Mouse (Mus musculus): Measurements from ENCODE around the gene Gpbar1. TPM values are rescaled to one million over a fixed set of nuclear protein-coding genes. Genes with fewer than 3 reads are reported as not detected.

Gpbar1 gene
- polyA plus RNA-seq, 2 experiments, result 0.57 to 1.1 TPM

GRCm38 (mm10) chr1:74281372-74281771, 3.0 kb downstream of the Gpbar1 start:
- H3K4me2 ChIP-seq (ENCODE audit: low read depth), result no peak overlapping the region
- no peak overlapping the region for H3K4me3 ChIP-seq (ENCODE audit: insufficient read depth in 1 of 2, low read depth in 2 of 2, low read length in 2 of 2)
- 62% methylated on average over 2 of the region's 2 CpGs for WGBS (ENCODE audit: insufficient replicate concordance)
- no peaks in the 10 kb centered on the region for H3K27me3 ChIP-seq (ENCODE audit: control insufficient read depth, insufficient read depth, low read length)
- peaks cover 6% of the 10 kb centered on the region for H3K36me3 ChIP-seq (replicated peaks; ENCODE audit: control insufficient read depth, insufficient read depth, low read depth)
- no peaks in the 10 kb centered on the region for H3K9me3 ChIP-seq (ENCODE audit: control insufficient read depth, low read length)
- peaks cover 7 to 10% of the 10 kb centered on the region in 2 experiments; a peak in 3 of 4 replicates for H3K4me1 ChIP-seq (replicated peaks; ENCODE audit: control insufficient read depth in 2 of 2, insufficient read depth in 2 of 2, low read length in 1 of 2)
- no peak for ATAC-seq (ENCODE audit: insufficient read depth)
- H3K9ac ChIP-seq (replicated peaks), result no peak overlapping the region
- H3K27ac ChIP-seq, result no peak overlapping the region
- TF ChIP-seq EP300 (IDR thresholded peaks at IDR 0.05; ENCODE audit: low read depth) (no peak), CTCF (IDR thresholded peaks at IDR 0.05; ENCODE audit: low read depth) (no peak)
- DNase-seq (ENCODE audit: low read depth in 3 of 3, low spot score in 3 of 3), result no peak

- DNase-seq (ENCODE audit: low read depth in 3 of 3, low spot score in 3 of 3) (no peak), ATAC-seq (ENCODE audit: insufficient read depth) (no peak)
- Histone ChIP-seq H3K4me1 (replicated peaks; ENCODE audit: control insufficient read depth in 2 of 2, insufficient read depth in 2 of 2, low read length in 1 of 2) (peaks cover 7 to 10% of the 10 kb centered on the region in 2 experiments; a peak in 3 of 4 replicates), H3K9ac (replicated peaks) (no peak overlapping the region), H3K36me3 (replicated peaks; ENCODE audit: control insufficient read depth, insufficient read depth, low read depth) (peaks cover 6% of the 10 kb centered on the region), H3K27me3 (ENCODE audit: control insufficient read depth, insufficient read depth, low read length) (no peaks in the 10 kb centered on the region), H3K4me3 (ENCODE audit: insufficient read depth in 1 of 2, low read depth in 2 of 2, low read length in 2 of 2) (no peak overlapping the region), H3K27ac (no peak overlapping the region), H3K4me2 (ENCODE audit: low read depth) (no peak overlapping the region), H3K9me3 (ENCODE audit: control insufficient read depth, low read length) (no peaks in the 10 kb centered on the region)
- TF ChIP-seq EP300 (IDR thresholded peaks at IDR 0.05; ENCODE audit: low read depth) (no peak), CTCF (IDR thresholded peaks at IDR 0.05; ENCODE audit: low read depth) (no peak)
- WGBS (ENCODE audit: insufficient replicate concordance), result 80% methylated on average over 8 of the region's 8 CpGs
These were observed 3.5 kb downstream of the Gpbar1 start for GRCm38 (mm10) chr1:74281886-74282285.

- no peak for TF ChIP-seq CTCF (IDR thresholded peaks at IDR 0.05; ENCODE audit: low read depth)
- TF ChIP-seq EP300 (IDR thresholded peaks at IDR 0.05; ENCODE audit: low read depth), result no peak
- H3K4me2 ChIP-seq (ENCODE audit: low read depth), result peak overlapping the region; percentile 96
- peaks cover 9 to 10% of the 10 kb centered on the region in 2 experiments for H3K4me1 ChIP-seq (replicated peaks; ENCODE audit: control insufficient read depth in 2 of 2, insufficient read depth in 2 of 2, low read length in 1 of 2)
- no peak overlapping the region for H3K9ac ChIP-seq (replicated peaks)
- ATAC-seq (ENCODE audit: insufficient read depth) (no peak), DNase-seq (ENCODE audit: low read depth in 3 of 3, low spot score in 3 of 3) (no peak)
- no peak overlapping the region for H3K4me3 ChIP-seq (ENCODE audit: insufficient read depth in 1 of 2, low read depth in 2 of 2, low read length in 2 of 2)
- no peaks in the 10 kb centered on the region for H3K9me3 ChIP-seq (ENCODE audit: control insufficient read depth, low read length)
- peaks cover 6% of the 10 kb centered on the region for H3K36me3 ChIP-seq (replicated peaks; ENCODE audit: control insufficient read depth, insufficient read depth, low read depth)
- 77% methylated on average over 10 of the region's 10 CpGs for WGBS (ENCODE audit: insufficient replicate concordance)
- no peaks in the 10 kb centered on the region for H3K27me3 ChIP-seq (ENCODE audit: control insufficient read depth, insufficient read depth, low read length)
- H3K27ac ChIP-seq, result no peak overlapping the region
These were observed 4.7 kb downstream of the Gpbar1 start for GRCm38 (mm10) chr1:74282896-74283625.

- ATAC-seq (ENCODE audit: insufficient read depth) (peak; percentile 32), DNase-seq (ENCODE audit: low read depth in 3 of 3, low spot score in 3 of 3) (peak in 2 of 3 experiments; percentile 30 to 41)
- peaks cover 17 to 18% of the 10 kb centered on the region in 2 experiments for H3K4me1 ChIP-seq (replicated peaks; ENCODE audit: control insufficient read depth in 2 of 2, insufficient read depth in 2 of 2, low read length in 1 of 2)
- TF ChIP-seq CTCF (IDR thresholded peaks at IDR 0.05; ENCODE audit: low read depth) (no peak), EP300 (IDR thresholded peaks at IDR 0.05; ENCODE audit: low read depth) (no peak)
- no peaks in the 10 kb centered on the region for H3K9me3 ChIP-seq (ENCODE audit: control insufficient read depth, low read length)
- WGBS (ENCODE audit: insufficient replicate concordance), result 6% methylated on average over 15 of the region's 15 CpGs
- H3K27ac ChIP-seq, result peak overlapping the region; percentile 45; the same call in 1 of the 2 replicates
- H3K4me2 ChIP-seq (ENCODE audit: low read depth), result peak overlapping the region; percentile 96
- no peaks in the 10 kb centered on the region for H3K27me3 ChIP-seq (ENCODE audit: control insufficient read depth, insufficient read depth, low read length)
- H3K4me3 ChIP-seq (ENCODE audit: insufficient read depth in 1 of 2, low read depth in 2 of 2, low read length in 2 of 2), result peak overlapping the region; percentile 74 to 81
- H3K9ac ChIP-seq (replicated peaks), result peak overlapping the region; percentile 79
- peaks cover 8% of the 10 kb centered on the region for H3K36me3 ChIP-seq (replicated peaks; ENCODE audit: control insufficient read depth, insufficient read depth, low read depth)
These were observed 5.5 kb downstream of the Gpbar1 start for GRCm38 (mm10) chr1:74283686-74284463.
